Mouse (Mus musculus) stomach, embryonic 16.5 days (tissue): ENCODE data around the gene Mcoln1. TPM values are rescaled to one million over a fixed set of nuclear protein-coding genes. Genes with fewer than 3 reads are reported as not detected.

Experiments used
- ATAC-seq: fragments of 200-750 bp; cut with Nextera tagmentation; 2 replicates; pipeline ENCODE4 v1.8.0; 2017; ENCODE audit warnings: moderate number of reproducible peaks, moderate TSS enrichment; ENCODE audit not compliant: insufficient read depth, low FRiP score
- H3K27ac ChIP-seq: fragments of 300-500 bp; sonication (generic); 2 replicates; pipeline ENCODE4 v1.5.1; 2014; ENCODE audit warnings: low read length
- H3K27me3 ChIP-seq: fragments of 300-500 bp; sonication (generic); 2 replicates; pipeline ENCODE4 v1.6.1; 2014; ENCODE audit warnings: low read length, control low read depth, mixed read lengths; ENCODE audit not compliant: control insufficient read depth, insufficient read depth
- H3K36me3 ChIP-seq: fragments of 300-500 bp; sonication (generic); 2 replicates; pipeline ENCODE4 v1.6.1; 2014; ENCODE audit warnings: low read length; ENCODE audit not compliant: control insufficient read depth, insufficient read depth
- H3K4me1 ChIP-seq: fragments of 300-500 bp; sonication (generic); 2 replicates; pipeline ENCODE4 v1.6.1; 2014; ENCODE audit warnings: low read length, control low read depth, mixed read lengths; ENCODE audit not compliant: control insufficient read depth, insufficient read depth
- H3K4me2 ChIP-seq: fragments of 300-500 bp; sonication (generic); 2 replicates; pipeline ENCODE4 v1.6.1; 2014; ENCODE audit warnings: low read depth, low read length, mixed read lengths
- H3K4me3 ChIP-seq: fragments of 300-500 bp; sonication (generic); replicated peaks from 2 replicates; pipeline ENCODE4 v1.5.1; 2014; ENCODE audit warnings: mild to moderate bottlenecking, low read length
- H3K9ac ChIP-seq: fragments of 300-500 bp; sonication (generic); 2 replicates; pipeline ENCODE4 v1.6.1; 2014; ENCODE audit warnings: low read length
- H3K9me3 ChIP-seq: fragments of 300-500 bp; sonication (generic); replicated peaks from 2 replicates; pipeline ENCODE4 v1.6.1; 2016; ENCODE audit warnings: low read length, control low read depth; ENCODE audit not compliant: control insufficient read depth
- WGBS: fragments of 180-500 bp; shearing (Covaris S2); extraction: QIAGEN DNeasy Blood & Tissue Kit; methylation state at CpG from one replicate; pipeline ENCODE4 v1.1.7; 2014; 5-methylcytosine and 5-hydroxymethylcytosine counted together
- polyA plus RNA-seq: library from polyadenylated mRNA; unstranded; fragments of >200 nt; fragmentation: Nextera tagmentation; extraction: Ambion mirVana; gene quantifications from 2 replicates; pipeline ENCODE4 v1.2.1, GENCODE M21; 2015

The Mcoln1 gene
- polyA plus RNA-seq, result 42.4 and 51.4 TPM in 2 replicates

GRCm38 (mm10) chr8:3500235-3501090 is at the start of gene Mcoln1:
Gene Mcoln1 (plus strand): TSS chr8:3500457.
- H3K27ac ChIP-seq, result peak within 1 kb of the TSS; percentile 96
- no peaks in the 10 kb centered on the region for H3K27me3 ChIP-seq
- H3K9ac ChIP-seq, result peak within 1 kb of the TSS; percentile 91
- ATAC-seq, result peak; percentile 92
- H3K4me1 ChIP-seq, result peaks cover 16% of the 10 kb centered on the region
- peak within 1 kb of the TSS; percentile 85 for H3K4me3 ChIP-seq
- H3K9me3 ChIP-seq, result no peaks in the 10 kb centered on the region
- peak within 1 kb of the TSS; percentile 95 for H3K4me2 ChIP-seq
- H3K36me3 ChIP-seq, result peaks cover 12% of the 10 kb centered on the region
- WGBS, result under 1% methylated on average over 70 of the region's 70 CpGs

GRCm38 (mm10) chr8:3450670-3451069 is 49.6 kb upstream of the Mcoln1 start:
- no peak overlapping the region for H3K27ac ChIP-seq
- no peaks in the 10 kb centered on the region for H3K27me3 ChIP-seq
- 25% methylated on average over 5 of the region's 5 CpGs for WGBS
- no peak for ATAC-seq
- no peaks in the 10 kb centered on the region for H3K9me3 ChIP-seq
- no peaks in the 10 kb centered on the region for H3K4me1 ChIP-seq
- peaks cover 45% of the 10 kb centered on the region for H3K36me3 ChIP-seq
- no peak overlapping the region for H3K4me2 ChIP-seq
- H3K9ac ChIP-seq, result no peak overlapping the region
- H3K4me3 ChIP-seq, result no peak overlapping the region

- ATAC-seq, result no peak
- H3K27me3 ChIP-seq, result no peaks in the 10 kb centered on the region
- no peak overlapping the region for H3K4me2 ChIP-seq
- H3K9ac ChIP-seq, result no peak overlapping the region
- no peak overlapping the region for H3K4me3 ChIP-seq
- whole genome bisulfite sequencing, result 97% methylated on average over 25 of the region's 25 CpGs
- H3K9me3 ChIP-seq, result no peaks in the 10 kb centered on the region
- no peaks in the 10 kb centered on the region for H3K4me1 ChIP-seq
- H3K36me3 ChIP-seq, result peaks cover 50% of the 10 kb centered on the region
- no peak overlapping the region for H3K27ac ChIP-seq
These were observed 48.3 kb upstream of the Mcoln1 start for GRCm38 (mm10) chr8:3451992-3452391.

GRCm38 (mm10) chr8:3463248-3463647 is 37.0 kb upstream of the Mcoln1 start:
- ATAC-seq, result no peak
- Histone ChIP-seq H3K4me1 (peaks cover 7% of the 10 kb centered on the region; the same call in 1 of the 2 replicates), H3K27me3 (no peaks in the 10 kb centered on the region), H3K4me2 (no peak overlapping the region), H3K4me3 (no peak overlapping the region), H3K9me3 (no peaks in the 10 kb centered on the region), H3K9ac (no peak overlapping the region), H3K27ac (no peak overlapping the region), H3K36me3 (no peaks in the 10 kb centered on the region)
- 78% methylated on average over 2 of the region's 2 CpGs for WGBS

GRCm38 (mm10) chr8:3464309-3464708 is 35.9 kb upstream of the Mcoln1 start:
- no peak overlapping the region for H3K9ac ChIP-seq
- no peak overlapping the region for H3K27ac ChIP-seq
- H3K36me3 ChIP-seq, result no peaks in the 10 kb centered on the region
- whole genome bisulfite sequencing, result 35% methylated on average over 5 of the region's 5 CpGs
- H3K4me1 ChIP-seq, result peaks cover 7% of the 10 kb centered on the region; the same call in 1 of the 2 replicates
- no peaks in the 10 kb centered on the region for H3K27me3 ChIP-seq
- H3K4me3 ChIP-seq, result no peak overlapping the region
- no peak for ATAC-seq
- H3K9me3 ChIP-seq, result no peaks in the 10 kb centered on the region
- no peak overlapping the region for H3K4me2 ChIP-seq

- H3K4me1 ChIP-seq, result peaks cover 7% of the 10 kb centered on the region; the same call in 1 of the 2 replicates
- no peaks in the 10 kb centered on the region for H3K36me3 ChIP-seq
- no peaks in the 10 kb centered on the region for H3K27me3 ChIP-seq
- H3K4me2 ChIP-seq, result peak within 1 kb of the TSS; percentile 78
- WGBS, result 5% methylated on average over 32 of the region's 32 CpGs
- no peaks in the 10 kb centered on the region for H3K9me3 ChIP-seq
- H3K9ac ChIP-seq, result peak within 1 kb of the TSS; percentile 79
- peak within 1 kb of the TSS; percentile 79 for H3K27ac ChIP-seq
- ATAC-seq, result peak; percentile 97
- peak within 1 kb of the TSS; percentile 65 for H3K4me3 ChIP-seq
These were observed 33.0 kb upstream of the Mcoln1 start, which contains the start of gene Pex11g for GRCm38 (mm10) chr8:3467006-3467885. Gene Pex11g (minus strand): TSS chr8:3467680.

- H3K4me2 ChIP-seq, result peak overlapping the region; percentile 78
- no peaks in the 10 kb centered on the region for H3K27me3 ChIP-seq
- no peak for ATAC-seq
- H3K4me3 ChIP-seq, result peak overlapping the region; percentile 65
- H3K4me1 ChIP-seq, result peaks cover 7% of the 10 kb centered on the region; the same call in 1 of the 2 replicates
- no peaks in the 10 kb centered on the region for H3K36me3 ChIP-seq
- H3K9ac ChIP-seq, result peak overlapping the region; percentile 79
- peak overlapping the region; percentile 79; the same call in 1 of the 2 replicates for H3K27ac ChIP-seq
- H3K9me3 ChIP-seq, result no peaks in the 10 kb centered on the region
- WGBS, result 52% methylated on average over 9 of the region's 9 CpGs
These were observed 32.2 kb upstream of the Mcoln1 start for GRCm38 (mm10) chr8:3467886-3468545.

GRCm38 (mm10) chr8:3468838-3469237 is 31.4 kb upstream of the Mcoln1 start:
- WGBS, result 96% methylated on average over 1 of the region's 1 CpGs
- Histone ChIP-seq H3K4me3 (no peak overlapping the region), H3K27ac (no peak overlapping the region), H3K9me3 (no peaks in the 10 kb centered on the region), H3K9ac (no peak overlapping the region), H3K36me3 (no peaks in the 10 kb centered on the region), H3K27me3 (no peaks in the 10 kb centered on the region), H3K4me2 (no peak overlapping the region), H3K4me1 (peaks cover 7% of the 10 kb centered on the region; the same call in 1 of the 2 replicates)
- no peak for ATAC-seq
